ENCODE assay signal across 22 mouse cellular contexts in genomic region chr7:75472316-75473195, GRCm38 (mm10). TPM values are rescaled to one million over a fixed set of nuclear protein-coding genes. Genes with fewer than 3 reads are reported as not detected.
DNase-seq lines count a peak whose midpoint lies in the region; ATAC-seq and TF ChIP-seq lines count a peak whose summit lies in the region.
"Had no signal": no experiment of that assay in that cellular context is flagged by ENCODE, and none has a peak within 500 bp of the region (broad histone marks: within the 10 kb centered on the region; RNA-seq: fewer than 3 reads in every experiment).

No protein-coding gene starts in this region.

- no peak for TF ChIP-seq CTCF in lung, postnatal 0 days (IDR thresholded peaks at IDR 0.05)

- WGBS in kidney, embryonic 15.5 days, result 73% methylated on average over 7 of the region's 7 CpGs
- WGBS in lung, postnatal 0 days, result 43% methylated on average over 7 of the region's 7 CpGs

- H3K9ac ChIP-seq in kidney, embryonic 15.5 days, result no peak overlapping the region
- no peak overlapping the region for H3K9ac ChIP-seq in lung, postnatal 0 days (replicated peaks; ENCODE audit: low read depth)
- H3K9ac ChIP-seq: hindbrain, embryonic 13.5 days; limb, embryonic 13.5 days; neural tube, embryonic 12.5 days had no signal

- H3K4me1 ChIP-seq in kidney, embryonic 15.5 days, result peaks cover 45% of the 10 kb centered on the region
- H3K4me1 ChIP-seq in lung, postnatal 0 days (ENCODE audit: insufficient read depth, low read depth, low read length), result peaks cover 14% of the 10 kb centered on the region

- no peak for TF ChIP-seq EP300 in lung, postnatal 0 days (IDR thresholded peaks at IDR 0.05)

- no peaks in the 10 kb centered on the region for H3K9me3 ChIP-seq in kidney, embryonic 15.5 days (replicated peaks)
- H3K9me3 ChIP-seq in lung, postnatal 0 days (ENCODE audit: low read length), result no peaks in the 10 kb centered on the region
- H3K9me3 ChIP-seq: heart, embryonic 10.5 days; hindbrain, embryonic 13.5 days; limb, embryonic 13.5 days; neural tube, embryonic 12.5 days had no signal

- no peak overlapping the region for H3K4me2 ChIP-seq in kidney, embryonic 15.5 days
- H3K4me2 ChIP-seq in lung, postnatal 0 days (replicated peaks; ENCODE audit: low read depth, low read length), result no peak overlapping the region
- H3K4me2 ChIP-seq: hindbrain, embryonic 13.5 days; limb, embryonic 13.5 days; neural tube, embryonic 12.5 days had no signal

- ATAC-seq in kidney, embryonic 15.5 days (replicated peaks; ENCODE audit: low FRiP score), result no peak
- peak; percentile 36; the same call in 1 of the 2 replicates for ATAC-seq in lung, postnatal 0 days
- ATAC-seq in common myeloid progenitor, adult 5-6 weeks (replicated peaks; ENCODE audit: low read depth, poor library complexity, severe bottlenecking), result peak; percentile 78
- ATAC-seq: activated CD4-positive, CD25-positive, alpha-beta regulatory T cell, adult 4 months; forebrain, embryonic 14.5 days; Patski had no signal

- H3K36me3 ChIP-seq in kidney, embryonic 15.5 days, result no peaks in the 10 kb centered on the region
- H3K36me3 ChIP-seq in lung, postnatal 0 days (ENCODE audit: insufficient read depth, low read length), result no peaks in the 10 kb centered on the region
- H3K36me3 ChIP-seq: heart, embryonic 10.5 days; hindbrain, embryonic 13.5 days; limb, embryonic 13.5 days; neural tube, embryonic 12.5 days had no signal

- no peaks in the 10 kb centered on the region for H3K27me3 ChIP-seq in kidney, embryonic 15.5 days
- H3K27me3 ChIP-seq in lung, postnatal 0 days (replicated peaks; ENCODE audit: insufficient read depth, low read length), result no peaks in the 10 kb centered on the region
- H3K27me3 ChIP-seq: hindbrain, embryonic 13.5 days; limb, embryonic 13.5 days; neural tube, embryonic 12.5 days; Patski had no signal

- no peak overlapping the region for H3K4me3 ChIP-seq in kidney, embryonic 15.5 days (replicated peaks)
- H3K4me3 ChIP-seq in lung, postnatal 0 days (ENCODE audit: low read depth, low read length), result no peak overlapping the region
- H3K4me3 ChIP-seq: erythroblast, embryonic 14.5 days; heart, embryonic 10.5 days; hindbrain, embryonic 13.5 days; limb, embryonic 13.5 days; neural tube, embryonic 12.5 days had no signal

- DNase-seq in kidney, postnatal 14 days, result no peak
- DNase-seq in lung, postnatal 0 days (ENCODE audit: low spot score), result peak; percentile 69
- DNase-seq in lung, postnatal 4 days, result no peak
- no peak for DNase-seq in adrenal gland, postnatal 36 days
- no peak for DNase-seq in testis, postnatal 14 days (ENCODE audit: low spot score)
- DNase-seq: cerebellum, adult 11 months; cerebellum, postnatal 36 days; gastrocnemius, postnatal 36 days; heart, postnatal 10 days; layer of hippocampus, adult 9-11 months; right cerebral cortex, postnatal 14 days; thymus, postnatal 25 days had no signal

- H3K27ac ChIP-seq in kidney, embryonic 15.5 days, result peak overlapping the region; percentile 81; the same call in 1 of the 2 replicates
- peak overlapping the region; percentile 55 for H3K27ac ChIP-seq in lung, postnatal 0 days (ENCODE audit: low read length)
- H3K27ac ChIP-seq: heart, embryonic 10.5 days; hindbrain, embryonic 13.5 days; limb, embryonic 13.5 days; neural tube, embryonic 12.5 days had no signal

RNA-seq across cellular contexts. Expression of gene Akap13, which starts 17.2 kb away (rescaled TPM):
- 46.1 and 49.7 TPM in 2 replicates for polyA plus RNA-seq in kidney, embryonic 15.5 days (2015; fragmentation: Nextera tagmentation; extraction: Ambion mirVana)
- 52.9 and 58.5 TPM in 2 replicates for polyA plus RNA-seq in lung, postnatal 0 days (2015; fragmentation: Nextera tagmentation; extraction: Ambion mirVana)
- total RNA-seq in common myeloid progenitor, adult 5-6 weeks (2017), result 275 and 299 TPM in 2 replicates
- 10 to 100 TPM; 56.6 to 73.3 TPM for total RNA-seq in adrenal gland, postnatal 36 days (2021)
